Mouse (Mus musculus) heart, embryonic 14.5 days (tissue): Measurements from ENCODE around the gene Tigar. TPM values are rescaled to one million over a fixed set of nuclear protein-coding genes. Genes with fewer than 3 reads are reported as not detected.

Experiments used
- ATAC-seq: fragments of 200-750 bp; cut with Nextera tagmentation; 2 replicates; pipeline ENCODE4 v1.8.0; 2017; ENCODE audit warnings: low read depth, moderate TSS enrichment; ENCODE audit not compliant: insufficient number of reproducible peaks, insufficient read depth, low FRiP score
- H3K27ac ChIP-seq, 2 experiments: fragments of 200-500 bp in 1 of 2; fragments of 300-500 bp in 1 of 2; sonication (generic) in 1 of 2; replicated peaks in 1 of 2; 2 replicates each; pipeline ENCODE4 v1.5.1; 2012 to 2014; ENCODE audit warnings: low read depth in 2 of 2, low read length in 2 of 2, control low read depth in 1 of 2, mild to moderate bottlenecking in 1 of 2, mixed read lengths in 1 of 2; ENCODE audit not compliant: control insufficient read depth in 1 of 2, insufficient read depth in 1 of 2
- H3K27me3 ChIP-seq: fragments of 300-500 bp; sonication (generic); 2 replicates; pipeline ENCODE4 v1.6.1; 2014; ENCODE audit warnings: mild to moderate bottlenecking, low read length, control low read depth; ENCODE audit not compliant: control insufficient read depth, insufficient read depth
- H3K36me3 ChIP-seq: fragments of 300-500 bp; sonication (generic); 2 replicates; pipeline ENCODE4 v1.6.1; 2014; ENCODE audit warnings: mild to moderate bottlenecking, control low read depth, low read length, mixed read lengths; ENCODE audit not compliant: control insufficient read depth, insufficient read depth
- H3K4me1 ChIP-seq, 2 experiments: fragments of 200-500 bp in 1 of 2; fragments of 300-500 bp in 1 of 2; sonication (generic) in 1 of 2; 2 replicates each; pipeline ENCODE4 v1.6.1; 2012 to 2014; ENCODE audit warnings: low read length in 2 of 2, control low read depth in 1 of 2, mixed read lengths in 1 of 2; ENCODE audit not compliant: control insufficient read depth in 2 of 2, insufficient read depth in 2 of 2
- H3K4me2 ChIP-seq: fragments of 300-500 bp; sonication (generic); 2 replicates; pipeline ENCODE4 v1.6.1; 2014; ENCODE audit warnings: mild to moderate bottlenecking, low read length
- H3K4me3 ChIP-seq, 2 experiments: fragments of 200-500 bp in 1 of 2; fragments of 300-500 bp in 1 of 2; sonication (generic) in 1 of 2; 2 replicates each; pipeline ENCODE4 v1.5.1; 2012 to 2014; ENCODE audit warnings: low read length in 2 of 2, mild to moderate bottlenecking in 2 of 2, control low read depth in 1 of 2, low read depth in 1 of 2, moderate library complexity in 1 of 2; ENCODE audit not compliant: control insufficient read depth in 1 of 2, insufficient read depth in 1 of 2
- H3K9ac ChIP-seq: fragments of 300-500 bp; sonication (generic); 2 replicates; pipeline ENCODE4 v1.6.1; 2014; ENCODE audit warnings: mild to moderate bottlenecking, low read length
- H3K9me3 ChIP-seq: fragments of 300-500 bp; sonication (generic); 2 replicates; pipeline ENCODE4 v1.6.1; 2016; ENCODE audit warnings: low read length, control low read depth; ENCODE audit not compliant: control insufficient read depth
- WGBS: fragments of 180-500 bp; shearing (Covaris S2); extraction: QIAGEN DNeasy Blood & Tissue Kit; methylation state at CpG from one replicate; pipeline ENCODE4 v1.1.7; 2014; 5-methylcytosine and 5-hydroxymethylcytosine counted together
- polyA plus RNA-seq: library from polyadenylated mRNA; unstranded; fragments of >200 nt; fragmentation: Nextera tagmentation; extraction: Ambion mirVana; gene quantifications from 2 replicates; pipeline ENCODE4 v1.2.1, GENCODE M21; 2014

Gene Tigar
- polyA plus RNA-seq, 1 experiment from 2014 or later, result 7.4 TPM

DNA sequence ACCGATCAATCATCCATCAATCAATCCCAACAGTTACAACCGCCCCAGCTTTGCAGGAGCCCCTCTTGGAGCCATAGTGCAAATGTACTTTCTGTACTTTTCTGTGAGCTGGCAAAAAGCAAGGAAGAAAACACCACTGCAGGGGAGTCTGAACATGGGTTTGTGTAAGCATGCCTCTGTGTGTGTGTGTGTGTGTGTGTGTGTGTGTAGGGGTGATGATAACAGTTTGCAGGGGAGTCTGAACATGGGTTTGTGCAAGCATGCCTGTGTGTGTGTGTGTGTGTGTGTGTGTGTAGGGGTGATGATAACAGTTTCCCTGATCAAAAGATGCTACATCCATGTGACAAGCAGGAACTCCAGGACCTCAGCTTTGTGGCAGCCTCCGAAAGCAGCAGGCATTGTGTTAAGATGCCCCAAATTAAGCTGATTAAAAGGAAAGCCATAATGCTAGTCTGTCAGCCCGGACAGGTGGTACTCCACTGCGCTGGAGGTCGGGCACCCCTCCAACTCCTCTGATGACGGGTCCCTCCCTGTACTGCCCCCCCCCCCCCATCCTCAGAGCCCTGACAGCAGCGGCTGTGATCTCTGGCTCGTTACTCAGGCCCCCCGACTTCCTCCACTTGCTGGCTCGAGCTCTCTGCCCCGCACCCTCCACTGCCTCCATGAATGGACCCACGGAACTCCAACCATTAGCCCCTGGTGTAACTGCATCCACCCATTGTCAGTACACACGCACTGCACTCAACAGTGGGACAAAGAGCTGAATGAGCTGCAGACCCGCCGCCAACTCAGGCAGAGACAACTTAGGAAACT is 24.3 kb upstream of the Tigar start:
- peaks cover 99% of the 10 kb centered on the region for H3K36me3 ChIP-seq
- no peak for ATAC-seq
- no peaks in the 10 kb centered on the region for H3K9me3 ChIP-seq
- no peak overlapping the region for H3K27ac ChIP-seq
- 59% methylated on average over 16 of the region's 16 CpGs for WGBS
- H3K4me3 ChIP-seq, result no peak overlapping the region
- peaks cover 3 to 12% of the 10 kb centered on the region in 2 experiments for H3K4me1 ChIP-seq
- H3K27me3 ChIP-seq, result no peaks in the 10 kb centered on the region
- no peak overlapping the region for H3K9ac ChIP-seq
- H3K4me2 ChIP-seq, result no peak overlapping the region

DNA sequence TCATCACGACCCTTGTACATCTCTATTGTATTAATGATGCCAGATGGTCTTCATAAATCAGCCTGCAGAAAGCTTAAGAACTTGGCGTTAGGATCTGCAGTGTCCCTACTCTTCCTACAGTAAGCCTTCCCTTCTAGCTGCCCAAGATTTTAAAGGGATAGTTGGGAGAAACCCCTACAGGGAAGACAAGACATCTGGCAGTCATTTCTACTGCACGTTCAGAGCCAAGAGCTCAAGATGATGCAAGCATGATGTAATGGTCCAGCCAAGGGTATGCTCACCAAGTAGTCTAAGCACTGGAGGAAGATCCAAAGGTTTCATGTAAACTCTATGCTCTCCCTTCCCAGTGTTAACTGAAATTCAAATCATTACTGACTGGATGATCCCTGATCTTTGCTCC is 23.4 kb upstream of the Tigar start:
- Histone ChIP-seq H3K4me2 (no peak overlapping the region), H3K9ac (no peak overlapping the region), H3K4me1 (peaks cover 3 to 12% of the 10 kb centered on the region in 2 experiments), H3K36me3 (peaks cover 99% of the 10 kb centered on the region), H3K9me3 (no peaks in the 10 kb centered on the region), H3K27me3 (no peaks in the 10 kb centered on the region), H3K4me3 (no peak overlapping the region), H3K27ac (no peak overlapping the region)
- ATAC-seq, result no peak
- 68% methylated on average over 3 of the region's 3 CpGs for WGBS

DNA sequence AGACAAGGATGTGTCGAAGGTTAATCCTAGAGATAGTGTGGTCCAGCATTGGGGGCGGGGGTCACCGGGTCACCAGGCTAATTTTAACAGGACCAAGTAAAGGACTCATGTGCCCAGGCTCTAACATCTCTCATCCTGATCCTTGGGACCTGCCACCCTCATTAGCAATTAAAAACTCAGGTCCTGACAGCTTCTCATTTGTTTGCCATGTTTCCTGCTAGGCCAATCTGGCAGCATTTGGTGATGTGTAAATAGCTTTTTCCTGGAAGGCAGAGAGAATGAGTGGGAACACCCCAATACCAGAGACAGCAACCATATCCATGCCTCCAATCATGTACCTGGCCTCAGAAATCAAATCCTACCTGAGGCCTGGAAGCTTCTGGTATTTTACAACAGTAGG is 22.6 kb upstream of the Tigar start:
- Histone ChIP-seq H3K27me3 (no peaks in the 10 kb centered on the region), H3K9ac (no peak overlapping the region), H3K4me2 (no peak overlapping the region), H3K27ac (no peak overlapping the region), H3K36me3 (peaks cover 99% of the 10 kb centered on the region), H3K4me1 (peaks cover 3 to 12% of the 10 kb centered on the region in 2 experiments), H3K4me3 (no peak overlapping the region), H3K9me3 (no peaks in the 10 kb centered on the region)
- 44% methylated on average over 3 of the region's 3 CpGs for WGBS
- no peak for ATAC-seq

DNA sequence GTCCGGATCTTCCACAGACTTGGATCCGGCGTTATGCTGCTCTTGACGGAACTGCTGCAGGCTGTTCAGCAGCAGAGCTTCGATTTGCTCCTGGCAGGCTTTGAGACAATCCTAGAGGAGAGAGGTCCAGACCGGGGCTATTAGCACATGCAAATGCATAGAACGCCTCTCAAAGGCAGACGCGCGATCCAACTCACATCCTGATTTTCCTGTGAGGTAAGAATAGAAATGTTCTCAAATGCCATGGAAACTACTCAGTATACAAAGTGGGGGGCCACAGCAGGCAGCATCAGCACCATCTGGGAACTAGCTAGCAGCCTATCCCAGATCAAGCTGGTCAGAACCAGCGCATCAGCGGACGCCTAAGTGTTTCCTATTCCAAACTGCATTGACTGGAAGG is 21.0 kb upstream of the Tigar start:
- H3K4me3 ChIP-seq, result no peak overlapping the region
- H3K27ac ChIP-seq, result no peak overlapping the region
- H3K9ac ChIP-seq, result no peak overlapping the region
- 67% methylated on average over 13 of the region's 13 CpGs for WGBS
- no peaks in the 10 kb centered on the region for H3K9me3 ChIP-seq
- H3K27me3 ChIP-seq, result no peaks in the 10 kb centered on the region
- peaks cover 3 to 6% of the 10 kb centered on the region in 2 experiments for H3K4me1 ChIP-seq
- H3K36me3 ChIP-seq, result peaks cover 97% of the 10 kb centered on the region
- no peak for ATAC-seq
- no peak overlapping the region for H3K4me2 ChIP-seq

DNA sequence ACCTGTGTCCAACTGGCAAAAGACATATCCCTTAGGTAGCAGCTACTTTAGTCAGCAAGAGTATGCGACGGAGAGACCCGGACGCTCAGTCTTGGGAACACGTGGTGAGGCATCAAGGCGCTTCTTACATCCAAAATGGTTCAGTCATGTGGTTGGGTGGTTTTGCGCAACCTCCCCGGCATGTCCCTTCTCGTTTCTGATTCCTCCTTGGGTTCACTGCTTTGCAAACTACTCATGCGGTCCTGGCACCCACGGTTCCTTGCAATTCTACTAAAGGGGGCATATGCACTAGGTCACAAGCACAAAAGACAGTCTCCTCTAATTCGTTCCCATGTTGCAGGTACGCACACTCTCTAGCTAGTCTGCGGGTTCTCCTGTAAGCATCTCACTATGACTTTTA is 20.3 kb upstream of the Tigar start:
- 91% methylated on average over 14 of the region's 14 CpGs for WGBS
- H3K36me3 ChIP-seq, result peaks cover 91% of the 10 kb centered on the region
- no peak for ATAC-seq

DNA sequence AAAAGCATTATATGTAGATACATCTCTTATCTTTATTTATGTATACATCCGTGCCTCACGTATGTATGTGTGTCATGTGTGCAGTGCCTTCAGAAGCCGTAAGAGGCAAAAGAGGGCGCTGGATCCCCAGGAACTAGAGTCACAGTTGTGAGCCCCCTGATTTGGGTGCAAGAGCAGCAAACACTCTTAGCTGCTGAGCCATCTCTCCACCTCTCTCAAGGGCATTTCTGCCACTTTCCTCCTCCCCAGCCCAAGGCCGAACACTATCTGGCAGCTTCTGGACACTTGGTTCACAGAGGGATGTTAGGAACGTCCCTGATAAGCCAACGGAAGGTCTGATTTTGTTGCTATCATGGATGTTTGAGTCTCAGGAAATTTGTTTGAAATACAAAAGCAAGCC is 14.1 kb upstream of the Tigar start:
- no peaks in the 10 kb centered on the region for H3K27me3 ChIP-seq
- no peaks in the 10 kb centered on the region for H3K9me3 ChIP-seq
- 71% methylated on average over 7 of the region's 7 CpGs for WGBS
- no peak overlapping the region for H3K4me3 ChIP-seq
- no peak for ATAC-seq
- no peak overlapping the region for H3K4me2 ChIP-seq
- no peak overlapping the region for H3K27ac ChIP-seq
- peaks cover 29% of the 10 kb centered on the region for H3K36me3 ChIP-seq
- H3K4me1 ChIP-seq, result no peaks in the 10 kb centered on the region
- H3K9ac ChIP-seq, result no peak overlapping the region

More for the DNA sequence above, 20.3 kb upstream of the Tigar start:
- no peak overlapping the region for H3K27ac ChIP-seq
- H3K27me3 ChIP-seq, result no peaks in the 10 kb centered on the region
- H3K9ac ChIP-seq, result no peak overlapping the region
- no peak overlapping the region for H3K4me3 ChIP-seq
- H3K9me3 ChIP-seq, result no peaks in the 10 kb centered on the region
- no peak overlapping the region for H3K4me2 ChIP-seq
- H3K4me1 ChIP-seq, result no peaks in the 10 kb centered on the region

DNA sequence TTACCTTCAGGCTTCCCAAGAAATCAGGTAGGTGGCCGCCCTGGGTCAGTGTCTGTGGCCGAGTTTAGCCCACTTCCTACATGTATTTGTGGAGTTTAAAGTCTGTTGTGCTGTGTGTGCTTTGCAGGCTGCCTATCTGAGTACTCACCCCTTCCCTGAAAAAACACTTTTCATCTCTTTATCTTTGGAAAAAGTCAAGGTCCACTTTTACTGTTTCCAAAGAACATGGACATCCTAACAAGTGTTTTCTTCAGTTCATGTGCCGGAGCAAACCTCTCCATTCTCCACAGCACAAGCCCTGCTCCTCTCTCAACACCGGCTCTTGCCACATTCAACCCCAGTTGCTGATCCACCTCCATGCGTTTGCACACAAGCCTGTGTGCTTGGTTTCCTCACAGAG is 13.6 kb upstream of the Tigar start:
- Histone ChIP-seq H3K4me3 (no peak overlapping the region), H3K27ac (no peak overlapping the region), H3K9ac (no peak overlapping the region), H3K4me1 (no peaks in the 10 kb centered on the region), H3K4me2 (no peak overlapping the region), H3K9me3 (no peaks in the 10 kb centered on the region), H3K36me3 (peaks cover 24% of the 10 kb centered on the region), H3K27me3 (no peaks in the 10 kb centered on the region)
- ATAC-seq, result no peak
- whole genome bisulfite sequencing, result 77% methylated on average over 5 of the region's 5 CpGs
